Mouse (Mus musculus) lung, adult 18-20 months (tissue): ENCODE measurements around the gene Acsbg2.

Experiments
- DNase-seq, 2 experiments: peaks; one replicate each; pipeline ENCODE4 v3.0.0; 2022; ENCODE audit warnings: mixed read lengths in 2 of 2

Gene Acsbg2

DNA sequence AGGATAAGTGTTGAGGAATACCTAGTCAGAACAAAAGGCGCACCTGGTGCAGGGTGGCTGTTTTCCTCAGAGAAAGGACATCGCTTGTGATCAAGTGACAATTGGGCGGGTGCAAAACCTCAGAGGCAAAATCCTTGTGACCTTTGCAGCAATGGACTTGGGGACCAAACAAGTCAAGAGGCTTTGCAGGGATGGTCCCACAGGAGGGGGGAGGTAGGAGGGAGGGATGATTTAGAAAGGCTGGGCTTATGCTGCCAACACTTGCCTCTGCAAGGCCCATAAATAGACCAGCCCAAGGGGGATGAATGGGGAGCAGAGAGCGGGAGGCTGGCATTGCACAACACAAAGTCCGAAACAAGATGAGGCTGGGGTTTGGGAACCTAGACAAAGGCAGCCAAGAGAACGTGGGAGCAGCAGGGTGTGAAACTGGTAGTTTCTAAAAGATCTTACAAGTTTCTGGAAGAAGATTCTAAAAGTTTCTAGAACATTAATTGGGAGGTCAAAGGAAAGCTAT, 55.2 kb downstream of the Acsbg2 start:
- DNase-seq, result no peak

DNA sequence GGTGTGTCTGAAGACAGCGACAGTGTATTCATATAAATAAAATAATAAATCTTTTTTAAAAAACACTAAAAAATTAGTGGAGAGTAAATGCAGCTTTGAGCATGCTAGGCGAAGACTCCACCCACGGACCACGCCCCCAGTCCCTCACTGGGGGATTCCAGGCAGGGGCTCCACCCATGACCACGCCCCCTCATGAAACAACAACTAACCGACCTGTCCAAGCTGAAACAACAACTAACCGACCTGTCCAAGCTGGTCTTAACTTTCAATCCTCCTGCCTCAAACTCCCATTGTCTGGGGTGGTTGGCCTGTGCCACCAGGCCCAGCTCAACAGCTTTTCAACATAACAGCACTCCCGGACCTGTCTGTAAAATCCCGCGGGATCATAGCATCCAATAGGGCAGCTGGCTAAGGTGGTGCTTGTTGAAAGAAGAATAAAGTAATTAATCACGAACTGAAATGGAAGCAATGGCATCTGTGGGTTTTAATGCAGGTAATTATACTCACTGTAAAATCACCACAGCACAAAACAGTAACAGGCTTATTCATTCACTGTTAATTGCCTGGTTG, 56.1 kb downstream of the Acsbg2 start:
- DNase-seq, result peak in 1 of 2 experiments; percentile 41

DNA sequence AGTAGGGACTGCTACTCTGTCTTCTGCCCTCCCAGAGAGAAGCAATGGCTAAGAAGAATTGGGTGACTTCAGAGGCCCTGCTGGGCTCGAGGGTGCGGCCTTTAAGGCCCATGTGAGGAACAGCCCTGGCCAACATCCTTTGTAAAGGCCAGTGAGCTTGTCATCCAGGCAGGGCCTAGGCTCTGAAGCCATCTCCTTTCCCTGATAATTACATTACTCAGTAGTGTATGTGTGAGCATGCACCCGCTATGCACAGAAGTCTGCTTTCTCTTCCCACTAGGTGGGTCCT, 59.2 kb downstream of the Acsbg2 start:
- DNase-seq, result no peak

DNA sequence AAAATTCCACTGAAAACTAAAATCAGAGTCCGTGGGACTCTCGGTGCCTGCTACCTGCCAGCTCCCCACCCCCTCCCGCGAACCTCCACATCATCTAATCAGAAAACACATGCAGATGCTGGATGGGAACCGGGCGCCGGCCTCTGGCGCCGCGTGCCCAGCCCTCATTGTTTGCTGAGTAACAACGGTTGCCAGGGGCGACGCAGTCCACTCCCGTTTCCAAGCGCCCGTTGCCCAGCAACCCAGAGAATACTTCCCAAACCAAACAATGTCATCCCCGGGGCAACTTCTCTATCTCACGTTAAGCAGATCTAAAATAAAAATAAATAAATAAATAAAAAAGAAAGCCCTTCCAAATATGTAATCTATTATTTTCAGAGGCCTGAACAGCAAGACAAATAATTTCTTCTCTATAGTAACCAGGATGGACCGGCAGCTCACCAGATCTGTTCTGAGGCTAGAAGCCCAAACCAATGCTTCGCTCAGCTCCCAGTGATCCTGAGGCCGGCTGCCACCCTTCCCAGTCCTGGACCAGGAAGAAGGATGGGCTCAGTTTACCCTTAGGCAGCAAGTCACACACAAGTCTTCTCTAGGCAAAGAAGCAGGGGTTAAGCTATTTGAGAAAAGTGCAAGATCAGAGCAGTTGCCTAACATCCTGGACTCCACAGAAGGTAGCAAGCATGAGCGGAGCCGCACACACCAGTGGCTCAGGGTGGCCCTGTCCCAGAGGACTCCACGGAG, 59.8 kb downstream of the Acsbg2 start:
- peak; percentile 91 to 93 for DNase-seq

DNA sequence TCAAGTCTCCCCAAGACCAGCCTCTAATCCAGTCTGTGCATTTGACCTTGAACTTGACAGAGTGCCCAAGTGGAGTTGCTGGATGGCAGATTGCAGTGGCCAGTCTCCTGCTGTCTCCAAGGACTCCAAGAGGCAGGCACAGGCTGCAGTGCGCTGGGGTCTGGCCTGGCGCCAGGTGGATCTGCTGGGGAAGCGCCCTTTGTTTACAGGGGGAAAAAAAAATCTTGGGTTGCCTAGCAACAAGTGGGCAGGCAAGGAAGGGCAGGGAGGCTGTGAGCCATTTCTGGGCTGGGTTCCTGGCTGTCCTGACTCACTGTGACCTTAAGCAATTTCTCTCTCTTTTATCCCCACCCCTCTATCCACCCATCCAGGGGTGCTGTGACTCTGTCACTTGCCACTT, 64.0 kb downstream of the Acsbg2 start:
- peak; percentile 90 to 94 for DNase-seq

DNA sequence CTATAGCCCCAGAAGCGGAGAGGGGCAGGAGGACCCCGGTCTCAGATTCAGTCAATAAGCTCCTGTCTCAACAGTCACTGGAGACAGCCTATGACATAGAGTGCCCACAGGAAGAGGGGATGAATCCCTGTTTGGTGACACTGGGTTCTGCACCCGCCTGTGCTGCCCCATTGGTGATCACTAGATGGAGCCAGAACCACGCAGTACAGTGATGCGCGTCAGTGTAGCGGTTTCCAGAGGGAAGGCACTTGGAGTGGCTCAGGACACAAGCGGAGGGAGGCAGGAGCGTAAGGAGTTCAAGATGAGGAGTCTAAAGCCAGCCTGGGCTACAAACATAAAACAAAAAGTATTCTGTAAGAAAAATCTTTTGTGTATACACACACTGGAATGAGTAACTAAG, 65.7 kb downstream of the Acsbg2 start:
- DNase-seq, result peak; percentile 78 to 81

DNA sequence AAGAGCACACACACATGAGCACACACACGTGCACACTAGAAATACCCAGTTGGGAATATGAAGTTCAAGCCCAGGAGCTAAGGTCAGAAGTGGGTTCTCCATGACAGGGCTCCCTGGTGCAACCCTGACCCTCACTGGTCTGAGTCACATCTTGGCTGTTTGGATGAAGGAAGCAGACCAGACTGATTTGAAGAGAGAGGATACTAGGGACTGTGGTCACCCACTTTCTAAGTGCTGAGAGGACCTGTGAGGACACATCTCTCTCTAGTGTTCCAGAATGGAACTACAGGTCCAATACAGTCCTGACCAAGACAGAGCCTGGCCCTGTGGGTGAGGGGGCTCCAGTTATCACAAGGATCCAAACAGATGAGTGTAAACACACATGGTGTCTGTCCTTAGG, 68.5 kb downstream of the Acsbg2 start:
- DNase-seq, result no peak

DNA sequence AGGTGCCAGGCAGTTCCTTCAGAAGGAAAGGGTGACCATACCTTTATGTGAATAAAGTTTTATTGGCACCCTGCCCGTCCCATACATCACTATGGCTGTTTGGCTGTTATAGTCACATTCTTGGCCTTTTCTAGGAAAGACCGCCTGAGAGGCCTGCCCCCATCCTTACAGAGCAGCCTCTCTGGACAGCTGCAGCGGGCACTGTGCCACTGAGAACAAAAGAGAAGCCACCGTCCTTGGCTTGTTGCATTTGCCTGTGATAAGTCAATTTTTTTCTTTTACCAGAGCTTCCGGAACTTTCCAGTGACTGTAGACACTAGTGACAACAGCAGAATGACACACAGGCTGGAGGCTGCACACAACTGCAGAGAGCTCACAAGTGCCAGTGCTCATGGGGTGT, 69.3 kb downstream of the Acsbg2 start:
- DNase-seq, result no peak

DNA sequence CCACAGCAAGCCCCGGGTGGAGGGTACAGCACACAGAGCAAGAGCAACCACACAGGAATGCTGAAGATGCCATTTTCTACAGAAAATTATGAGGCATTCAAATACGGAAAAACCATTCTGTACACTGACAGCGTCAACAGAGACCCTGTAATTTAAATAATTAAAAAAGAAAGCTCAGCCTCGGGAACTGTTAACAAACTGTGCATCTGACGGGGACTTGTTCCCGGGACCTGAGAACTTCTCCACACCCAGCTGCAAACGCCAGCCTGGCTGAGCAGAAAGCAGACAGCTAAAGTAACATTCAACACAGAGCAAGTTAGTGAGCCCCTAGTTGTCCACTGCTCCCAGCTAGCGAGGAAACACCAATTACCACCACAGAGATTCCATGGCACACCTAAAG, 72.2 kb downstream of the Acsbg2 start:
- DNase-seq, result no peak

DNA sequence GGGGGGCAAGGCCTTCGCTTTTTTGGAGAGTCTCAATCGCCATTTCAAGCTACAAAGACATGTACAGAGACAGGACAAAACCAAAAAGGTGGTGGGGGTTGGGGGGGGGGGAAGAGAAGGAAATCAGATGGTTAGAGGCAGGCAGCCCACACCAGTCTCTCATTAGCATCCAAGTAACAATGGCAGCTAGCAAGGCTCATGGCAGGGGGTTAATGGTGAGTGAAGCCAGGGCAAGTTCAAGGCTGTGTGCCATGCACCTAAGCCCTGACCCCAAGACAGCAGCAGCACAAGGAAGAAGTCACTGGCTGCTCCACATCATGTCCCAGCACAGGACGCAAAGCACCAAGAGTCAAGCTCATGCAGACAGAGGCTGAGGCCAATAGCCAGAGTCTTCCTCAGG, 75.0 kb downstream of the Acsbg2 start:
- no peak for DNase-seq

DNA sequence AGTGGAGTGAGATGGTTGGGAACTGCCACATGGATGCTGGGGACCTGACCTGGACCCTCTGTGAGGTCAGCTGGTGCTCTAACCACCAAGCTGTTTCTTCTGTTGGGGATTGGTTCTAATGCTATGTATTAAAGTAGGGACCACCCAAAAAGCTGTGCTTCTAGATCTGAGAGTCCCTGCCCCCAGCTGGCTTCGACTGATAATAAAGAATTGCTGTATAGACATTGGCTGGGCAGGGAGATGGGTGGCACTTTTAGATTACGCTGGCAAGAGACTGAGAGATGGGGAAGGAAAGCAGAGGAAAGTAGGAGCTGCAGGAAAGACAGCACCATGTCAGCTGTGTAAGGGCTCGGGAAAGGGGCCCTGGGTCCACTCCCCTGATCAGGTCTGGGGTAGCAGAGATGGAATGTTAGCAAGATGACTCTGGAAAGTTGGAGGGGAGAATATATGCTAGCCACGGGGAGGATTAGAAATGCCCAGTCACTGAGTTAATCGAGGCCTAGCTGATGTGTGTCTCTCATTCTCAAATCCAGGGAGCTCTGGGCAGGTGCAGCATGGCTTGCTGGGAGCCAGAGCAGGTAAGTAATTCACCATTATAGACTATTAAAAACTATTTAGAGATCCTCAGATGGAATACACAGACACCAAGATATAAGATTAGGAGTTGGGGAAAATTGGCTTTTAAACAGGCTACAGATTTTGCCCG, 80.5 kb downstream of the Acsbg2 start:
- DNase-seq, result no peak
